Mouse (Mus musculus) left cerebral cortex, adult 8-10 months (tissue): ENCODE measurements around the gene Lyz1. TPM values are rescaled to one million over a fixed set of nuclear protein-coding genes. Genes with fewer than 3 reads are reported as not detected.

Experiments
- total RNA-seq, 4 experiments: library from RNA; stranded (reverse); gene quantifications; 2 replicates each; pipeline ENCODE4 v1.2.4; 2022

Lyz1 gene
- total RNA-seq, 4 experiments from 2014 or later, result 1.4 to 13.6 (median 6.2) TPM

Other genes starting within 250 kb of the Lyz1 start
- under 1 TPM in 2 of 4 experiments, not detected in 2; 0.26 to 0.34 TPM for gene Lrrc10, start 247.5 kb downstream of the Lyz1 start, total RNA-seq
- gene Cct2, start 229.1 kb downstream of the Lyz1 start, total RNA-seq, result 100 to 1,000 TPM; 148 to 155 (median 154) TPM
- gene Frs2, start 144.3 kb downstream of the Lyz1 start, total RNA-seq, result 10 to 100 TPM; 36.9 to 39.4 (median 38.6) TPM
- gene Yeats4, start 68.4 kb downstream of the Lyz1 start, total RNA-seq, result 10 to 100 TPM; 42.5 to 47.6 (median 45.6) TPM
- gene 9530003J23Rik, start 54.2 kb downstream of the Lyz1 start, total RNA-seq, result not detected
- gene Lyz2, start 10.5 kb downstream of the Lyz1 start, total RNA-seq, result 100 to 1,000 TPM in 2 of 4 experiments, 10 to 100 TPM in 2; 15.6 to 138 (median 65.3) TPM
- 100 to 1,000 TPM in 2 of 4 experiments, 10 to 100 TPM in 2; 86.2 to 103 (median 96.1) TPM for gene Cpsf6, start 87.1 kb upstream of the Lyz1 start, total RNA-seq